Mouse (Mus musculus) forebrain, embryonic 10.5 days (tissue): ENCODE results near the gene Olfr671. TPM values are rescaled to one million over a fixed set of nuclear protein-coding genes. Genes with fewer than 3 reads are reported as not detected.
"Not testable (repeated sequence)": the region's sequence is repeated elsewhere in the genome, so short reads cannot be mapped to it uniquely, and the experiment has no call there.

Source experiments
- DNase-seq: peaks from one replicate; pipeline ENCODE4 v3.0.0-alpha.2; 2017; ENCODE audit warnings: low spot score; ENCODE audit errors: extremely low spot score
- H3K27ac ChIP-seq: fragments of 300-500 bp; sonication (generic); 2 replicates; pipeline ENCODE4 v1.5.1; 2016; ENCODE audit warnings: mild to moderate bottlenecking
- H3K27me3 ChIP-seq: fragments of 300-500 bp; sonication (generic); 2 replicates; pipeline ENCODE4 v1.6.1; 2016; ENCODE audit warnings: mild to moderate bottlenecking; ENCODE audit not compliant: poor library complexity, severe bottlenecking
- H3K36me3 ChIP-seq: fragments of 300-500 bp; sonication (generic); replicated peaks from 2 replicates; pipeline ENCODE4 v1.6.1; 2016; ENCODE audit warnings: mild to moderate bottlenecking, moderate library complexity
- H3K4me1 ChIP-seq: fragments of 300-500 bp; sonication (generic); 2 replicates; pipeline ENCODE4 v1.6.1; 2016
- H3K4me3 ChIP-seq: fragments of 300-500 bp; sonication (generic); 2 replicates; pipeline ENCODE4 v1.5.1; 2016; ENCODE audit warnings: mild to moderate bottlenecking, moderate library complexity
- H3K9me3 ChIP-seq: fragments of 300-500 bp; sonication (generic); 2 replicates; pipeline ENCODE4 v1.6.1; 2016; ENCODE audit warnings: mild to moderate bottlenecking, moderate library complexity
- WGBS: fragments of 180-500 bp; shearing (Covaris S2); methylation state at CpG from one replicate; pipeline ENCODE4 v1.1.7; 2016; 5-methylcytosine and 5-hydroxymethylcytosine counted together
- polyA plus RNA-seq: library from polyadenylated mRNA; unstranded; fragments of >200 nt; fragmentation: Nextera tagmentation; extraction: Ambion mirVana; gene quantifications from 2 replicates; pipeline ENCODE4 v1.2.1, GENCODE M21; 2016

Olfr671 gene
- not detected in 2 replicates for polyA plus RNA-seq

- H3K4me3 ChIP-seq, result no peak within 1 kb of the TSS
- no peaks in the 10 kb centered on the region for H3K27me3 ChIP-seq
- H3K9me3 ChIP-seq, result no peaks in the 10 kb centered on the region
- no peaks in the 10 kb centered on the region for H3K36me3 ChIP-seq
- no peak for DNase-seq
- H3K4me1 ChIP-seq, result no peaks in the 10 kb centered on the region
- 94% methylated on average over 1 of the region's 1 CpGs for WGBS
- no peak within 1 kb of the TSS for H3K27ac ChIP-seq
Measured at GRCm38 (mm10) chr7:104979026-104979425, at the start of gene Olfr671. Gene Olfr671, minus strand, starts transcription at chr7:104979126.

GRCm38 (mm10) chr7:105028360-105028759, 49.4 kb upstream of the Olfr671 start, which contains the start of gene Olfr675:
Gene Olfr675, minus strand, starts transcription at chr7:105028460.
- WGBS, result 81% methylated on average over 1 of the region's 1 CpGs
- H3K27me3 ChIP-seq, result no peaks in the 10 kb centered on the region
- no peak within 1 kb of the TSS for H3K27ac ChIP-seq

GRCm38 (mm10) chr7:105022530-105022929, 43.6 kb upstream of the Olfr671 start:
- Histone ChIP-seq H3K4me3 (no peak overlapping the region), H3K36me3 (no peaks in the 10 kb centered on the region), H3K4me1 (no peaks in the 10 kb centered on the region), H3K27me3 (no peaks in the 10 kb centered on the region), H3K9me3 (no peaks in the 10 kb centered on the region), H3K27ac (no peak overlapping the region)
- WGBS, result 82% methylated on average over 1 of the region's 1 CpGs
- no peak for DNase-seq

More at GRCm38 (mm10) chr7:105028360-105028759, 49.4 kb upstream of the Olfr671 start, which contains the start of gene Olfr675:
- no peaks in the 10 kb centered on the region for H3K9me3 ChIP-seq
- H3K4me3 ChIP-seq, result no peak within 1 kb of the TSS
- H3K36me3 ChIP-seq, result no peaks in the 10 kb centered on the region
- H3K4me1 ChIP-seq, result no peaks in the 10 kb centered on the region
- DNase-seq, result no peak

DNA sequence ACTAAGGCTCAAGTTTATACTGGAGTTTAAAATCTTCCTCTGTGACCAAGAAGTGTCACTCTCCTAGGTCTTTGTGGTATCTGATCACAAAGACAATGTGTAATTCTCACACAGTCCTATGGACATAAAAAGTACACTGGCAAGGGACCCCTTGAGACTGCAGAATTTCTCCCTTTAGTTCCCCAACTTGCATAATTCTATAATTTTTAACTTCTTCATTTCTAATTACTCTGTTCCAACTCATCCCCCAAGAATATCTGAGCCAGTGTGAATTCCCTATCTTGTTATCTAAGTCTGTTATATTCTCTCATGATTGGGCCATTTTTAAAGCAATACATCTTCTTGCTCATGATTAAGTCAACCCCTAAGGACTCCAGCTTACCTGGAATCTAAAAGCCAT, 23.0 kb upstream of the Olfr671 start, which contains the start of gene Olfr672:
TSS of gene Olfr672 (minus strand) at position 101 of the 400 bp plus-strand sequence.
- Histone ChIP-seq H3K4me3 (no peak within 1 kb of the TSS), H3K9me3 (no peaks in the 10 kb centered on the region), H3K4me1 (no peaks in the 10 kb centered on the region), H3K27ac (no peak within 1 kb of the TSS), H3K27me3 (no peaks in the 10 kb centered on the region), H3K36me3 (no peaks in the 10 kb centered on the region)
- DNase-seq, result no peak

DNA sequence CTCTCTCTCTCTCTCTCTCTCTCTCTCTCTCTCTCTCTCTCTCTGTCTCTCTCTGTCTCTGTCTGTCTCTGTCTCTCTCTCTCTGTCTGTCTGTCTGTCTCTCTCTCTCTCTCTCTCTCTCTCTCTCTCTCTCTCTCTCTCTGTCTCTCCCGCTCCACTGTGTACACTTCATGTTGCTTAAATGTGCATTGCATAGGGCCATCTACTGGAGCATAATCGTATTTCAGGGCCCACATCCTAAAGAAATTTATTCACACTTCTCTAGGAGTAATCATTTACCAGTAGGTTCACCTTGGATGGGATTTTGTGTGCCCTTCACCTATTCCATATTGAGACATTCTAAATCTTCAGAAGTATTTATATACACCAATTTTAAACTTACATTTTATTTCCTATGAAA, 6.4 kb downstream of the Olfr671 start:
- WGBS, result 86% methylated on average over 2 of the region's 2 CpGs
- H3K4me1 ChIP-seq, H3K27ac ChIP-seq, H3K4me3 ChIP-seq, DNase-seq, H3K9me3 ChIP-seq, H3K36me3 ChIP-seq, H3K27me3 ChIP-seq: not testable (repeated sequence)

- Histone ChIP-seq H3K4me1 (no peaks in the 10 kb centered on the region), H3K4me3 (no peak within 1 kb of the TSS), H3K27me3 (no peaks in the 10 kb centered on the region), H3K27ac (no peak within 1 kb of the TSS), H3K9me3 (peaks cover 4% of the 10 kb centered on the region; the same call in 1 of the 2 replicates), H3K36me3 (no peaks in the 10 kb centered on the region)
- WGBS, result 70% methylated on average over 1 of the region's 1 CpGs
- DNase-seq, result no peak
Measured at GRCm38 (mm10) chr7:104962520-104962919, 16.4 kb downstream of the Olfr671 start, which contains the start of gene Olfr670. Gene Olfr670, minus strand, starts transcription at chr7:104962620.

DNA sequence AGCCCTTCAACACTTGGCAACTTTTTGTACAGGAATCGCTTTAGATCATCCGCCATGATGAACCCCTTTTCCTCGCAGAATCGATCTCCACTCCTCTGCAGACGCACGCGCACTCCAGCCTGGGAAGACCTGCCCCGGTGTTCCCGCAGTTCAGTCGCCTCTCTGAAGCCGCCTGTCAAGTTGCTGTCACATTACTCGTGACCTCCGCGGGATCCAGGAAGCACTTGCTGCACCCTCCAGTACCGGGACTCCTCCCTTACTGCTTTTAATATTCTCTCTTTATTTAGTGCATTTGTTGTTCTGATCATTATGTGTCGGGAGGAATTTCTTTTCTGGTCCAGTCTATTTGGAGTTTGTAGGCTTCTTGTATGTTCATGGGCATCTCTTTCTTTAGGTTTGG, 28.7 kb downstream of the Olfr671 start:
- not testable (repeated sequence) for H3K27me3 ChIP-seq, DNase-seq

DNA sequence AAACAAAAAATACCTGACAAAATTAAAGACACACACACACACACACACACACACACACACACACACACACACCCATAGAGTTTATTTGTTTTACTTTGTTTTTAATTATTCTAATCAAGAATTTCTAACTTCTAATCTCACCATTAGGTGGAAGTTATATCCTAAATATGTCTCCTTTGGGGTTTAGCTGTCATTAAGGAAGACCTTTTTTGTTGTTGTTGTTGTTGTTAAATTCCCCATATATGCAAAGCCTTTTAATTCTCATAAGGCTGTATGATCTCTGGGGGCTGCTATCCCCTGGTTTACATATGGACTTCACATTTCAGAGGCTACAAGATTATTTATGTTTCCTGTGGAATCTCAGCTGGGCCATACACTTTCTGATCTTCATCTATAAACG, 45.0 kb downstream of the Olfr671 start, which contains the start of gene Olfr669:
TSS of gene Olfr669 (plus strand) at position 301 of the 400 bp plus-strand sequence.
- Histone ChIP-seq H3K27ac (no peak within 1 kb of the TSS), H3K9me3 (peaks cover 2% of the 10 kb centered on the region; the same call in 1 of the 2 replicates), H3K4me1 (no peaks in the 10 kb centered on the region), H3K4me3 (no peak within 1 kb of the TSS), H3K27me3 (no peaks in the 10 kb centered on the region), H3K36me3 (no peaks in the 10 kb centered on the region)
- no peak for DNase-seq
- 91% methylated on average over 1 of the region's 1 CpGs for WGBS

More for the DNA sequence above, 28.7 kb downstream of the Olfr671 start:
- not testable (repeated sequence) for H3K4me1 ChIP-seq, H3K9me3 ChIP-seq, H3K36me3 ChIP-seq, H3K4me3 ChIP-seq, H3K27ac ChIP-seq
- 94% methylated on average over 16 of the region's 16 CpGs for WGBS

DNA sequence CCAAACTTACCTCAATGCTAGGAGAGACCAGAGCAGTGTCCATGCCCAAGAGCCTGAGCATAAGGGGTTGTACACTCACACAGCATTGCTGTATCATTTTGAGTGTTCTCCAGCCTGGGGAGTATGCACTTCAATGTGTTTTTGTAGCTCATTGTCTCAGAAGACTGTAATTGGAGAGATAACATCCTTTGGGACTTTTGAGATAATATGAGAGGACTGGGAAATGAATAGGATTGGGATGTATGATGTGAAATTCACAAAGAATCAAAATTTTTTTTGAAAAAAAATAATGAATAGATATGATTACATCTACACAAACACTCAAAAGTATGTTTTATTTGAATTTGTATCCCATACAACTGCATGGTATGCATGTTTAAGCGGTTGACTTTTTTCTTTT, 51.0 kb downstream of the Olfr671 start, which contains the start of gene Olfr668:
TSS of gene Olfr668 (minus strand) at position 101 of the 400 bp plus-strand sequence.
- Histone ChIP-seq H3K9me3 (no peaks in the 10 kb centered on the region), H3K36me3 (no peaks in the 10 kb centered on the region), H3K4me1 (no peaks in the 10 kb centered on the region), H3K27me3 (no peaks in the 10 kb centered on the region), H3K27ac (no peak within 1 kb of the TSS), H3K4me3 (no peak within 1 kb of the TSS)
- no peak for DNase-seq
- WGBS, result 97% methylated on average over 1 of the region's 1 CpGs

Other genes with a start within 250 kb of the Olfr671 start
- gene Usp17le, start 201.7 kb downstream of the Olfr671 start, polyA plus RNA-seq, result not detected in 2 replicates
- not detected in 2 replicates for gene Usp17lb, start 136.5 kb downstream of the Olfr671 start, polyA plus RNA-seq
- gene Usp17la, start 122.1 kb downstream of the Olfr671 start, polyA plus RNA-seq, result not detected in 2 replicates
- not detected in 2 replicates for gene Olfr665, start 101.1 kb downstream of the Olfr671 start, polyA plus RNA-seq
- not detected in 2 replicates for gene Olfr666, start 83.2 kb downstream of the Olfr671 start, polyA plus RNA-seq
- not detected in 2 replicates for gene Olfr667, start 57.6 kb downstream of the Olfr671 start, polyA plus RNA-seq
- not detected in 2 replicates for gene Olfr668, start 51.1 kb downstream of the Olfr671 start, polyA plus RNA-seq
- gene Olfr669, start 44.9 kb downstream of the Olfr671 start, polyA plus RNA-seq, result not detected in 2 replicates
- gene Olfr670, start 16.5 kb downstream of the Olfr671 start, polyA plus RNA-seq, result not detected in 2 replicates
- gene Olfr672, start 22.9 kb upstream of the Olfr671 start, polyA plus RNA-seq, result not detected in 2 replicates
- gene Olfr675, start 49.3 kb upstream of the Olfr671 start, polyA plus RNA-seq, result not detected in 2 replicates
- gene Olfr676, start 53.6 kb upstream of the Olfr671 start, polyA plus RNA-seq, result not detected in 2 replicates
- gene Olfr677, start 72.2 kb upstream of the Olfr671 start, polyA plus RNA-seq, result not detected in 2 replicates
- not detected in 2 replicates for gene Olfr678, start 85.3 kb upstream of the Olfr671 start, polyA plus RNA-seq
- not detected in 2 replicates for gene Olfr679, start 102.1 kb upstream of the Olfr671 start, polyA plus RNA-seq
- gene Olfr680-ps1, start 113.7 kb upstream of the Olfr671 start, polyA plus RNA-seq, result not detected in 2 replicates
- gene Olfr681, start 137.7 kb upstream of the Olfr671 start, polyA plus RNA-seq, result not detected in 2 replicates
- not detected in 2 replicates for gene Olfr683, start 167.9 kb upstream of the Olfr671 start, polyA plus RNA-seq
- not detected in 2 replicates for gene Olfr684, start 184.5 kb upstream of the Olfr671 start, polyA plus RNA-seq
- not detected in 2 replicates for gene Olfr685, start 206.9 kb upstream of the Olfr671 start, polyA plus RNA-seq
- not detected in 2 replicates for gene Olfr686, start 228.4 kb upstream of the Olfr671 start, polyA plus RNA-seq